Comparison of ENCODE assay signal across 20 mouse cellular contexts in genomic region chr3:60574849-60575524, GRCm38 (mm10).
A peak's percentile ranks its signal among the peaks of the same experiment; 100 is the strongest.
DNase-seq lines count a peak whose midpoint lies in the region; ATAC-seq lines count a peak whose summit lies in the region.
"Had no signal": no experiment of that assay in that cellular context is flagged by ENCODE, and none has a peak within 500 bp of the region (broad histone marks: within the 10 kb centered on the region; RNA-seq: fewer than 3 reads in every experiment).

No protein-coding gene starts in this region.

- H3K4me3 ChIP-seq in heart, embryonic 13.5 days = no peak overlapping the region
- H3K4me3 ChIP-seq in liver, embryonic 11.5 days (ENCODE audit: low read depth, low read length) = no peak overlapping the region
- no peak overlapping the region for H3K4me3 ChIP-seq in liver, embryonic 16.5 days (ENCODE audit: low read depth, low read length)
- H3K4me3 ChIP-seq: embryonic facial prominence, embryonic 12.5 days; hindbrain, embryonic 10.5 days; midbrain, embryonic 10.5 days; stomach, embryonic 15.5 days had no signal

- H3K27me3 ChIP-seq in heart, embryonic 13.5 days (replicated peaks) = no peaks in the 10 kb centered on the region
- no peaks in the 10 kb centered on the region for H3K27me3 ChIP-seq in liver, embryonic 11.5 days (replicated peaks; ENCODE audit: control insufficient read depth, insufficient read depth, low read length)
- H3K27me3 ChIP-seq in liver, embryonic 16.5 days (ENCODE audit: control insufficient read depth, insufficient read depth, low read depth, low read length) = no peaks in the 10 kb centered on the region
- H3K27me3 ChIP-seq: embryonic facial prominence, embryonic 12.5 days; stomach, embryonic 15.5 days had no signal

- 0 out of 2 replicates have a peak overlapping the region, but pooled peaks have one; percentile 1 for H3K4me2 ChIP-seq in heart, embryonic 13.5 days
- no peak overlapping the region; the same call in 1 of the 2 replicates for H3K4me2 ChIP-seq in liver, embryonic 11.5 days
- no peak overlapping the region for H3K4me2 ChIP-seq in liver, embryonic 16.5 days (ENCODE audit: low read depth, low read length)
- H3K4me2 ChIP-seq: embryonic facial prominence, embryonic 12.5 days; stomach, embryonic 15.5 days had no signal

- H3K4me1 ChIP-seq in heart, embryonic 13.5 days = peaks cover 85% of the 10 kb centered on the region
- H3K4me1 ChIP-seq in liver, embryonic 11.5 days (replicated peaks; ENCODE audit: control insufficient read depth, insufficient read depth, low read length) = peaks cover 60% of the 10 kb centered on the region
- peaks cover 46% of the 10 kb centered on the region for H3K4me1 ChIP-seq in liver, embryonic 16.5 days (ENCODE audit: control insufficient read depth, low read depth, low read length)

- H3K36me3 ChIP-seq in heart, embryonic 13.5 days = no peaks in the 10 kb centered on the region
- H3K36me3 ChIP-seq in liver, embryonic 11.5 days (ENCODE audit: control insufficient read depth, insufficient read depth, low read length) = no peaks in the 10 kb centered on the region
- no peaks in the 10 kb centered on the region for H3K36me3 ChIP-seq in liver, embryonic 16.5 days (ENCODE audit: control insufficient read depth, insufficient read depth)
- H3K36me3 ChIP-seq: embryonic facial prominence, embryonic 12.5 days; hindbrain, embryonic 10.5 days; midbrain, embryonic 10.5 days; stomach, embryonic 15.5 days had no signal

- H3K9me3 ChIP-seq in heart, embryonic 13.5 days = no peaks in the 10 kb centered on the region
- H3K9me3 ChIP-seq in liver, embryonic 11.5 days (ENCODE audit: control insufficient read depth, low read length) = no peaks in the 10 kb centered on the region
- H3K9me3 ChIP-seq in liver, embryonic 16.5 days (replicated peaks; ENCODE audit: control insufficient read depth, low read length) = no peaks in the 10 kb centered on the region
- H3K9me3 ChIP-seq: embryonic facial prominence, embryonic 12.5 days; hindbrain, embryonic 10.5 days; midbrain, embryonic 10.5 days; stomach, embryonic 15.5 days had no signal

- H3K9ac ChIP-seq in heart, embryonic 13.5 days = no peak overlapping the region
- H3K9ac ChIP-seq in liver, embryonic 11.5 days (ENCODE audit: low read depth, low read length) = no peak overlapping the region
- H3K9ac ChIP-seq in liver, embryonic 16.5 days (ENCODE audit: low read depth, low read length) = no peak overlapping the region
- H3K9ac ChIP-seq: embryonic facial prominence, embryonic 12.5 days; stomach, embryonic 15.5 days had no signal

- 74% methylated on average over 4 of the region's 4 CpGs for WGBS in heart, embryonic 13.5 days
- 70% methylated on average over 4 of the region's 4 CpGs for WGBS in liver, embryonic 11.5 days
- WGBS in liver, embryonic 16.5 days (ENCODE audit: insufficient replicate concordance) = 65% methylated on average over 4 of the region's 4 CpGs

- peak overlapping the region; percentile 51 for H3K27ac ChIP-seq in heart, embryonic 13.5 days (replicated peaks)
- peak overlapping the region; percentile 47; the same call in 1 of the 2 replicates for H3K27ac ChIP-seq in liver, embryonic 11.5 days (ENCODE audit: low read depth, low read length)
- H3K27ac ChIP-seq in liver, embryonic 16.5 days (ENCODE audit: low read length) = peak overlapping the region; percentile 58
- H3K27ac ChIP-seq: embryonic facial prominence, embryonic 12.5 days; kidney, postnatal 0 days; midbrain, embryonic 10.5 days; stomach, embryonic 15.5 days had no signal

- ATAC-seq in heart, embryonic 13.5 days (ENCODE audit: extremely low read depth, insufficient number of reproducible peaks, low FRiP score, low TSS enrichment) = no peak
- no peak for ATAC-seq in liver, embryonic 11.5 days (replicated peaks; ENCODE audit: low FRiP score)
- ATAC-seq in liver, embryonic 16.5 days (ENCODE audit: low read depth) = no peak
- ATAC-seq: forebrain, embryonic 14.5 days had no signal

- peak; percentile 4 for DNase-seq in adrenal gland, adult 2 months
- DNase-seq in adrenal gland, postnatal 4 days (ENCODE audit: low spot score in 2 of 2) = no peak
- DNase-seq in heart, adult 9 months (ENCODE audit: low spot score in 2 of 2) = no peak
- DNase-seq in liver, embryonic 11.5 days (ENCODE audit: low spot score) = no peak
- DNase-seq in liver = no peak
- DNase-seq in ovary, postnatal 10 days (ENCODE audit: low spot score) = no peak
- DNase-seq: adrenal gland, postnatal 25 days; cerebellum, adult 8-10 months; gastrocnemius, postnatal 36 days; kidney, adult 18-20 months; left cerebral cortex, postnatal 4 days; lung, adult 2 months had no signal
